Mouse (Mus musculus): ENCODE results near the gene Smarcal1.

Gene Smarcal1

DNA sequence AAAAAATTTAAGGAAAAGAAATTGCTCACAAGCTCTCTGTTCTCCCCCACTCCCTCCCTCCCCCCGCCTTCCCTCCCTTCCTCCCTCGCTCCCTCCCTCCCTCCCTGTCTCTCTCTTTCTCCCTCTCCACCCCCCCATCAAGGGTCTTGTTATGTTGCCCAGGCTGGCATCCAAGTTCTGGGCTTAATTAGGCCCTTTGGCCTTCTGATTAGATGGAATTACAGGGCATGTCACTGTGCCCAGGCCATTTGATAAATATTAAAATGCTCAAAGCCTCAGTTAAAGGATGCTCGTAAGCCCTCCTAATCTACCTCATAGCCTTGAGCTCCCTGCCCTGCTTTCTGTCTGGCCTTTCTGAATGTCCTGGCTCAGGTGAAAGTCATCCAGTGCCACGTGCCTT is 7.6 kb downstream of the Smarcal1 start:
- no peak for DNase-seq (ENCODE audit: low spot score in 2 of 2)

DNA sequence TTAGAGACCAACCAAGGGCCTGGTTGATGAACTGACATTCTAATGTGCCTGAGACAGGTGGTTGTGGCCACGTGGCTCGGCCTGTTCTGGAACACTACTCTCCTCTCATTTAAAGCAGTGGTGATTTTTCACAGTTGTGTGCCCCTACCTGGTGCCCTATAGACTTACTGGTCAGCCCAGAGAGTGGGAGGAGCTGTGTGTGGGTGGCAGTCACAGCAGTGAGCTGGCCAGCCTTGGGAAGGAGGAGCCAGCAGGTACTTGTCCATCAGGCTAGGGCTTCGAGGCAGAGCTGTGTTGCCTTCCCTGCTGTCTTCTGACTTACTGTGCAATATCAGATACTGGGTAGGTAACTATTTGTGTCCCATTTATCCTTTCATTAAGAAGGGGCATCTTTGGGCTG is 9.3 kb downstream of the Smarcal1 start:
- DNase-seq (ENCODE audit: low spot score in 2 of 2), result no peak

DNA sequence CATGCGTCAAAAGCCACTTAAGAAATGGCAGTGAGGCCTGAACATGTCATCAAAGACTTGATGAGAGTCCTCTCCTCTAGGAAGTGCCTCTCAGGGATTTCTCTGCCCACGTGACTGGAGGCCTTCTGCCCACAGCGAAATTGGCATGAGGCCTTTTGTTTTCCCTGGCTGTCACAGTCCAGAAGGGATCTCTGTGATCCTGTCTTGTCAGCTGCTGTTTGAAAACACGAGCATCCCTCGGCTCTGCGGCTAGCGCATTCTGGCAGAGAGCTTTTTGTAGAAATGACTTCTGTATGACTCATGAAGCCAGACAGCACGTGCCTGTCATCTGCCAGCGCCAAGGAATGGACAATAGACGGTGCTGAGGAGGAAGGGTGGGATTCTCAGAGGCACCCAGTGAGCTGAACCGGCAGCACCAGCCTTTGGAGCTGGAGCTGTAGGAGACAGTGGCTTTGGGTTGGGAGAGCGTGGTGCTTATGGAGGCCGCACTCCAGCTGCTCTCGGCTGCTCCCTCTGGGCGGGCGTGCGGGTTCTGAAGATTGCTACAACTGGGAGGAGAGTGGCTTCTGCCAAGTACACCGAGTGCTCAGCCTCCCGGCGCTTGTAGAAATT is 10.4 kb downstream of the Smarcal1 start:
- peak; percentile 78 to 84 for DNase-seq (ENCODE audit: low spot score in 2 of 2)

DNA sequence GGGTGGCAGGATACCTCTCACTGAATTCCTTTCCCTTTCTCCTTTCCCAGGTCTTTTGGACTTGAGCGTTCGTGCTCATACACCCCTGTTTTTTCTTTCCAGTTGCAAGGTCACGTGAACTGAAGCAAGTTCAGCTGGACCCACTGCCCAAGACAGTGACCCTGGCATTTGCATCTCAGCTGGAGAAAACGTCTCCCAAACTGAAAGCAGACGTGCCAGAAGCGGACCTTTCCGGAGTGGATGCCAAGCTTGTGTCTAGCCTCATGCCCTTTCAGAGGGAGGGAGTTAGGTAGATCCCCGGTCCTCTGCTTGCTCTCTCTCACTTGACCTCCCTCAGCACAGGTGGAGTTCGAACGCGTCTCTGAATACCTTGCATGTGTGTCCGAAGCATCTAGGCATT is 12.6 kb downstream of the Smarcal1 start:
- no peak for DNase-seq (ENCODE audit: low spot score in 2 of 2)

DNA sequence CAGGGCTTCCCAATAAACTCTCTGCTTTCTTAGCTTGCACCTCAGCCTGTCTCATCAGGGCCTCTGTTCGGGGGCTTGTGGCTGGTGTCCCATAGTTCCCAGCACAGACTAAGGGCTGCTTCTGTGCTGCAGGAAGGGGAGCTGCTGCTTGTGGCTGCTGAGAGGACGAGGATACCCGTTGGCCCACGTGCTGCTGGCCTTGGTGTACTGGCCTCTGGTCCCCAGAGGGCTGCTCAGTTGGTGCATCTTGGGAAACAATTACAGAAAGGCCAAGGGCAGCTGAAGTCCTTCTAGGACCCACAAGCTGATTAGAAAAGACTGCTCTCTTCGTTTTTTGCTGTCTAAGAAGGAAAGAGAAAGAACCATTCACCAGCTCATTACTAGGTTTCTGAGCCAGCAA is 13.2 kb downstream of the Smarcal1 start:
- no peak for DNase-seq (ENCODE audit: low spot score in 2 of 2)

DNA sequence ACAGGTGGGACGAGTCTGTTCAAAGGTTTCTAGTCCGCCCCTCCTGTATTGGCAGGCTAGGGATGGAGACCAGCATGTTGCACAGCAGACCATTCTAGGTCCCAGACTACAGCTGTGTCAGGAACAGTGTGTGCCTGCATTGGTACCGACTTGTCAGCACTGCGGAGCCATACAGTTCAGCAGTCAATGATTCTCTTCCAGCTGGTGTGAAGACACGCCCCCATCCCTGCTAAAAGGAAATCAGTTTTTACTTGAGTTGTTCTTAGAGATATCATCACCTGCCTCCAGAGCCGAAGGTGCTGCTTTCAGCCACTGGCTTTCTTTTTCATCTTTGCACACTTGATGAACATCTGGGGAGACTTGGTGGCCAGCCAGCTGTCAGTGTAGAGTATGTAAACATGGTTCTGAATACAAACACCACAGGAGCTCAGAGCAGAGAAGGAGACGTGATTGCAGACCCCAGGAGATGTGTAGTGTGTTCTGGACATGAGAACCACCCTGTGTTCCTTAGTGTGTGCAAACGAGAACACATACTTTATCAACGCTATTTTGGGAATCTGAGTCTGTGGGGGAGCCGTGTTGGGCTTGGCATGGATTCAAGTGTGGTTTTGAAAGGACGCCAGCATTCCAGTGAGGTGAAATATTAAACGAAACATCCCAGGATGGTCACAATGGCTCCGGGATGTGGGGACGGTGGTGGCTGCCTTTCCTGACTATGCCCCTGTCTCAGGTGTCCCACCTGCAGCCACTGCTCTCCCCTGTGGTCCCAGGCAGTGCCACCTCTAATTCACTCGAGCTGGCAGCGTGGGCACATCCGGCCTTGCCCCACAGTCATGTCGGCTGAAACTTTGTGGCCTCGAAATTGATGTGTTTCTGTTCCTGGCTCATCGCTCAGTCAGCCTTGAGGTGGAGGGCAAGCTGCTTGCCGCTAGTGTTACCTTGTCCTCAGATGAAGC is 16.4 kb downstream of the Smarcal1 start:
- DNase-seq (ENCODE audit: low spot score in 2 of 2), result no peak

DNA sequence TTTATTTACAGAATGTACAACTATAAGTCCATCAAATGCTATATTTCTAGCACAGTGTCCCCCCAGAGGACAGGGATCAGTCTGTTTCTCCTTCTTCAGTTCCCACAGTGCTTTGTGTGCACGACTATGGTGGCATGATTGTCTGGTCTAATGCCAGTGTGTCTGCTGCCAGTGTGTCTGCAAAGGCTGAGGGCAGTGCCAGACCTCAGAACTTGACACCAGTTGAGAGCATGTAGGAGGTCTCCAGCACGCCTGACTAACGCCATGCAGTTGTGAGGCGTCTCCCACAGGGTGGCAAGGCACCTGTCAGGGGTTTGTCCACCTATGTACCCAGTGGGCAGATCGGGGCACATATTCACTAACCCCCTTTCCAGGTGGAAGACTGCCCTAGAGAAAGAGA is 17.7 kb downstream of the Smarcal1 start:
- DNase-seq (ENCODE audit: low spot score in 2 of 2), result no peak

DNA sequence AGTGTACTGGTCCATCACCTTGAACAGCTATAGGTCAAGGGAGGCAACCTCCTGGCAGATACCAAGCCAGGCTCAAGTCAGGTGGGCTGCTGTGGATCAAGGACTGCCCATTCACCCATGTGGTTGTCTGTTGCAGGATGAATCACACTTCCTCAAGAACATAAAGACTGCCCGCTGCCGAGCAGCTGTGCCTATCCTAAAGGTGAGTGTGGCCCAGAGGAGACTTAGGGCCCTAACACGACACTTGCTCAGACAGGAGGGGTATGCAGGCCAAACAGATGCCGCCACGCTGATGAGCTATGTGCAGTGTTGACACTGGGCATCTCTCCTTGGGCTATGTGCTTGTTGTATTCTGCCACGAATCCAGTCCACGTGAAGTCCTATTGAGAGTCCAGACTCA is 18.2 kb downstream of the Smarcal1 start:
- DNase-seq (ENCODE audit: low spot score in 2 of 2), result no peak

DNA sequence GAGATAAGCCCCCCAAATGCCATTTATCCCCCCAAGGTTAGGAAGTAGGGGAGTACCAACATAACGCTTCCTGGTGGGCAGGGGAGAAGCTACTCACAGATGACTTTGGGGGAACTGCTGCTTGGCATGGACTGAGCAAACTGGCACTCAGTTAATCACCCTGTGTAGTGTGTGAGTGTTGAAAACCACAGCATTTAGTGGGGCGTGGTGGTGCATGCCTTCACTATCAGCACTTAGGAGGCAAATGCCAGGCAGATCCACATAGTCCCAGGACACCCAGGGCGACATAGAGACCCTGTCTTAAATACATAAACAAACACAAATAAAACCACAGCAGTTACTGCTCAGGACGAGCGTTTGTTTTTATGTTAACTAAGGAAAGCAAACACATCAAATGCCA is 19.1 kb downstream of the Smarcal1 start:
- DNase-seq (ENCODE audit: low spot score in 2 of 2), result no peak

DNA sequence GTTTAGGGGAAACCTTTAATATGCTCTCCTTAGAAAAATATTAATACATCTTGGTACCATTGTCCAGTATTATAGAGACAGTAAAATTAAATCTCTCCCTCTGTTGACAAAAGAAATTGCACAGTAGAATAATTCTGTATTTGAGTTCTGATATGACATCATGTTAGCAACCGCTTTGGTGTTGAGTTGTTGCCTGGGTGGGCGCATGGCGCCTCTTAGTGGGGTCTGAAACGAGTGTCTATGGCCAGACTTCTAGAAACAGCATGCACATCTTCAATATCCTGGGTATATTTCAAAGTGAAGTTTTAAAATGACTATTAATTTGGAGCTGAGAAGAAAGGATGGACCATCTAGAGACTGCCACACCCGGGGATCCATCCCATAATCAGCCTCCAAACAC is 19.8 kb downstream of the Smarcal1 start:
- DNase-seq (ENCODE audit: low spot score in 2 of 2), result no peak

DNA sequence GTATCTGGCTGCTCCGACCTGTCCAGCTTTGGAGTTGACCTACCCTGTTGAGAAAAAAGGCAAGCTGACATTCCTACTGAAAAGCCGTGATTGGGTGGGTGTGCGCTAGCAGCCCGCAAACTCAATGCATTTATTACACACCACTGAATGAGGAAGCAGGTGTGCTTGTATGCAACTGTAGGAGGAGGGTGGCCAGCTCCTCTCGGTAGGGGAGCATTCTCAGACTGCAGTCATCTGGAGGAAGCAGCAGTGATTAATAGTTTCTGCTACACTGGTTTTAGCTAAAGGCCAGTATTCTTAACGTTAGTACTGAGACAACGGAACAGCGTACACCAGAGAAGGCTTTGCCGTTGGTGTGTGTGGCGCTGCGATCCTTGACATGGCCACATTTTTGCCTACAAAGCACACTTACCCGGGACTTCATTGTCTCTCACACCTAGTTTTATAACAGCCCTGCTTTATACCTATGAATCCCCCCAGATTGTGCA is 23.2 kb downstream of the Smarcal1 start:
- DNase-seq (ENCODE audit: low spot score in 2 of 2), result no peak

DNA sequence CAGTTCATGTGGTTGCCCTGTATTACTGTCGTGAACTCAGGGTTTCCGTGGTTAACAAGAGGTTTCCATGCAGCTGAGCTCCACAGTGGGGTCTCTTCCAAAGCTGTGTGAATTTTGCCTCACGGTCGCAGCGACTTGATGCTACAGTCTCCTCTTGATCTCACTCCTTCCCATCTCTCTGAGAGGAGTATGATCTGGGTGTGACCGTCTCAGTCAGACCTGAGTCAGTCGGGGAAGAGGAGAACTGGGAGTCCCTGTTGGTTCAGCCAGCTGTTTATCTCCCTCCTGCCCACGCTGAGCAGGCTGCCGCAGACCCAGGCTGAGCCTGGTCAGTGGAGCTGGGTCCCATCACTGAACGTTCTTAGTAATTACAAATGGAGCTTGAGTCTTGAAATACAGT is 26.1 kb downstream of the Smarcal1 start:
- DNase-seq (ENCODE audit: low spot score in 2 of 2), result no peak

DNA sequence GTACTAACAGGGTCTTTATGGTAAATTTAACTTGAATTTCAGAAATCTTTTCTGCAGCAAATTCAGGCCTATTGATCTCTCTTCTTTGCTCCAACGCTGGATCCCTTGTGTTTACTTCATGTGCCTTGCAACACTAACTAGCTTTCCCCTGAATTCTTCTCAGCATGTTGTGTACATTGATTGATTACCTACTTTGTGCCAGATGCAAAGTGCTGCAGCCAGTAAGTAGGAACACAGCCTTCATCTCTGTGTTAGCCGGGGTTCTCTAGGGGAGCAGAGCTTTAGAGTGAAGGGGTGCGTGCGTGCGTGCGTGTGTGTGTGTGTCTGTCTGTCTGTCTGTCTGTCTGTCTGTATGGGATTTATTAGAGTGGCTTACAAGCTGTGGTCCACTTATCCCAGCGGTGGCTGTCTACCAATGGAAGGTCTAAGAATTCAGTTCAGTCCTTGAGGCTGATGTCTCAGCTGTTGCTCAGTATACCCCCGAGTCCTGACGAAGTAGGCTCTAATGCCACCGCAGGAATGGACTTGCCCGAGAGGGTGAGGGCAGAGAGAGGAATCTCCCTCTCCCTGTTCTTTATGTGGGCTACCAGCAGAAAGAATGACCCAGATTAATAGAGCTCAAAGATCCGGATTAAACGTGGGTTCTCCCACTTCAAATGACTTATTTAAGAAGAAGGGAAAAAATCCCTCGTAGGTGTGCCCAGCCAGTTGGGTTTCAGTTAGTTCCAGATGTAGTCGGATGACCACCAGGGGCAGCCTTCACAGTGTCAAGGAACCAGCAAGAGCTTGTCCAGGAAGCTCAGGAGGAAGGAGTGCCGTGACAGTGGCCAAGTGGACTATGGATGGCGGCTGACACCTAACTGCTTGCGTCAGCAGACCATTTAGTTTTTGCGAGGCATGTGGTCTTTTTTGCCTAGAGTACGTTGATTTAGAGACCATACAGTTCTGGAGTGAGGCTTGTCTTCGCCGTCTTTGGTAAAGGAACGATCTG is 27.1 kb downstream of the Smarcal1 start:
- no peak for DNase-seq (ENCODE audit: low spot score in 2 of 2)

DNA sequence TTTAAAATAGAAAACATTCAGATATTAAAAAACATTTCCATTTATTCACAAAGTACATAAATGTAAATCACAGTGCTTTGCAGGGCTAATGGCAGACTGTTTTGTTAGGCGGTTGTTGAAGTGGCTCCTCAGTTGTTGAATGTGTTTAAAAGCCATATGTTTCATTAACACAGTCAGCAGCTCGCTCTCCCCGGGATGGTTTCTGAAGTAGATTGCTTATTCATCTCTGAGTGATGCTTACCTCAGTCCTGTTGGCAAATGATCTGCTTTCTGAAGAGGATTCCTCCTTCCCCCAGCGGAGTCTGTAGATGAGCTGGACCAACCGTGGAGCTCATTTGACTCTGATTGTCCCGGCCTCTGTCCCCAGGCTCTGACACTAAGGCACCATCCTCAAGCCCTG is 29.1 kb downstream of the Smarcal1 start:
- no peak for DNase-seq (ENCODE audit: low spot score in 2 of 2)

DNA sequence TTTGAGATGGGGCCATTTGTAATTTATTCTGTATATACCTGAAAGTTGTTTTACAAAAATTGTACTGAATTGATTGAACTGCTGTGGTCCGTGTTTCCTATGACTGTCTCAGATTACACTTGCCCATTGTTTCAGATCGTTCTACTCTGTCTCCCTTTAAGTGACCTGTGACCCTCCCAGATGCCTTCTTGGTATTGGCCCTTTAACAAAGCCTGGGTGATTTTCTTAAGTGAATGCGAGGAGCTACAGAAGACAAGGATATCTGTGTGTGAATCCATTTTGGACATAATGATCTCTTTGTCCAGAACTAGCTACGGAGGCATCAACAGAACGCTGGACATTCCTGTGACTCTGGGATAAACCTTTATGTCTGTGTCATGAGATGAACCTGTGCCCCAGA is 52.2 kb downstream of the Smarcal1 start:
- no peak for DNase-seq (ENCODE audit: low spot score in 2 of 2)

DNA sequence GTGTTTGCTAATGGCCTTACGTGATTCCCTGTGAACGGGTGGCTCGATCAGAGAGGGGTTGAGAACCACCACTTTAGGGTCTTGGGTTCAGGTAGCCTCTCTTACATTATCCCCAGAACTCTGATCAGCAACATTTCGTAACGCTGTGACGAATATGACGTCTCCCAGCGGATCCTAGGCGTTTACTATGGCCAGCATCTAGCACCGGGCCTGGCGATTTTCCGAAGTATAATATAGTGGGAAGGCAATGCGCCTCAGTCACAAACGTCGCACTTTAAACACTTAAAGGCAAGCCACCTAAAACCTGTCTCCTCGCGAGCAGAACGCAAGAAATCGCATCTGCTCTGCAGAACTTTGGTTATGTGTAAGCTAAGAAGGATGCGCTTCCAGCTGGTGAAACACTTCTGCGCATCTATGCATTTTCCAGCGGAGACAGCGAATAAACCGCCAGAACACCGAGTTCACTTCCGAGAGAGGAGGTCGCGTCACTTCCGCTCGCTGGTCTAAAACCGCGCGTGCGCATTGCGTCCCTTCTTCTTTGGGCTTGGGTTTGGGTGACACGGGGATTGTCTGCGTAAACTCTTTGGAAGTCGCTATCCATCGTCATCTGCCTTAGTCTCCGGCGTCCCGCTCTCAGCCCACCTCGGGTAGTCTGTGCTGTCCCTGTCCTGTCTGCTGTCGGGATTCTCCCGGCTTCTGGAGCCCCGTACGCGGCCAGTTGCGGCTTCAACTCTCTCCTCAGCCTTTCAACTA is 57.8 kb downstream of the Smarcal1 start:
- DNase-seq (ENCODE audit: low spot score in 2 of 2), result peak; percentile 57 to 77

DNA sequence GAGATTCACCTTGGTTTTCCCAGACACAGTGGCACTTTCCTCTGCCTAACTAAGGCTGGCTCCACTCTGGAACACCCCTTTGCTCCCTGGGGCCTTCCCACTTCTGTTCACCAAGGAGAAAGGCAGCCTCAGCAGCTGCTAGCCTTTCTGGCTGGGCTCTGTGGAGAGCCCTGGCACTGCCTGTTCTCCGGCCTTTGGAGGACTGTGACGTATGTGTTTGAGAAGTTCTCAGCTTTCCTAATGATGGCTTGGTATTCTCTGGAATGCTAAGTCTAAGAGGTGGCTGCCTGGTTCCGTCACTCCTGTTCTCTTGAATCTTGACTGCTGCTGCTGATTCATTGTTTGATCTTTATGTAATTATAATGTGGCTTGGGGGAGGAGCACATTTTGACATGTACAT is 90.0 kb downstream of the Smarcal1 start:
- DNase-seq (ENCODE audit: low spot score in 2 of 2), result peak in 1 of 2 experiments; percentile 0
